Mouse (Mus musculus): ENCODE data around the gene Tefm. TPM values are rescaled to one million over a fixed set of nuclear protein-coding genes. Genes with fewer than 3 reads are reported as not detected.
A peak's percentile ranks its signal among the peaks of the same experiment; 100 is the strongest.
"Not testable (repeated sequence)": the region's sequence is repeated elsewhere in the genome, so short reads cannot be mapped to it uniquely, and the experiment has no call there.

Tefm gene
- total RNA-seq (2021) = 10 to 100 TPM; 24.4 to 28.7 TPM
- polyA plus RNA-seq (2012; rRNA removed) = 14.7 and 21.3 TPM in 2 replicates
- long read RNA-seq, transcript Tefm-201 (4 exons, 1,309 nt) = major isoform, 14 of 28 reads
- long read RNA-seq, partial matches to known transcripts = 6 of 28 reads
- long read RNA-seq, other reads (novel, unspliced or antisense) = 8 of 28 reads

- no peaks in the 10 kb centered on the region for H3K27me3 ChIP-seq (ENCODE audit: control insufficient read depth, insufficient read depth, low read length)
- H3K4me3 ChIP-seq = peak within 1 kb of the TSS; percentile 76
- no peaks in the 10 kb centered on the region for H3K79me2 ChIP-seq (replicated peaks; ENCODE audit: control insufficient read depth, insufficient read depth, low read length)
- peak; percentile 85 to 89 for DNase-seq
- intact Hi-C loops (cut with DNase I) = loop anchor here (2.0 to 5.0 kb wide), 2 partner anchors 43 to 55 kb away; partner anchors contain the start of gene Atad5
- TF ChIP-seq POLR2A (IDR thresholded peaks at IDR 0.05; ENCODE audit: insufficient read depth, low read depth, low read length) (peak; percentile 96), EP300 (IDR thresholded peaks at IDR 0.05; ENCODE audit: insufficient read depth, low read depth, low read length) (no peak)
- H3K27ac ChIP-seq = peak within 1 kb of the TSS; percentile 91
- no peaks in the 10 kb centered on the region; the same call in 1 of the 2 replicates for H3K36me3 ChIP-seq (ENCODE audit: control insufficient read depth, insufficient read depth, low read length)
- under 1% methylated on average over 40 of the region's 40 CpGs for WGBS
- peaks cover 2% of the 10 kb centered on the region for H3K4me1 ChIP-seq (ENCODE audit: control insufficient read depth, insufficient read depth, low read length)
- peak within 1 kb of the TSS; percentile 84 for H3K9ac ChIP-seq (ENCODE audit: low read depth, low read length)
These were observed at the start of gene Tefm for GRCm38 (mm10) chr11:80141825-80142521. Gene Tefm, minus strand, starts transcription at chr11:80142175.

- Histone ChIP-seq H3K27me3 (ENCODE audit: control insufficient read depth, insufficient read depth, low read length) (no peaks in the 10 kb centered on the region), H3K4me1 (ENCODE audit: control insufficient read depth, insufficient read depth, low read length) (no peaks in the 10 kb centered on the region; the same call in 1 of the 2 replicates), H3K4me3 (no peak overlapping the region), H3K9ac (ENCODE audit: low read depth, low read length) (no peak overlapping the region), H3K79me2 (replicated peaks; ENCODE audit: control insufficient read depth, insufficient read depth, low read length) (no peaks in the 10 kb centered on the region), H3K36me3 (ENCODE audit: control insufficient read depth, insufficient read depth, low read length) (no peaks in the 10 kb centered on the region; the same call in 1 of the 2 replicates), H3K27ac (no peak overlapping the region)
- no peak for DNase-seq
- intact Hi-C loops (cut with DNase I) = no loop called here
- WGBS = 92% methylated on average over 4 of the region's 4 CpGs
- TF ChIP-seq CTCF (IDR thresholded peaks at IDR 0.05) (no peak), POLR2A (IDR thresholded peaks at IDR 0.05; ENCODE audit: insufficient read depth, low read depth, low read length) (no peak), EP300 (IDR thresholded peaks at IDR 0.05; ENCODE audit: insufficient read depth, low read depth, low read length) (no peak)
These were observed 48.3 kb upstream of the Tefm start for GRCm38 (mm10) chr11:80190280-80190679.

GRCm38 (mm10) chr11:80185441-80185976 is 43.5 kb upstream of the Tefm start:
- intact Hi-C loops (cut with DNase I) = loop anchor here (2.0 kb wide), 1 partner anchor 43 kb away; the partner anchor contains the start of gene Tefm
- not testable (repeated sequence) for H3K4me3 ChIP-seq; H3K4me1 ChIP-seq (ENCODE audit: control insufficient read depth, insufficient read depth, low read length); H3K27ac ChIP-seq; H3K36me3 ChIP-seq (ENCODE audit: control insufficient read depth, insufficient read depth, low read length); H3K9ac ChIP-seq (ENCODE audit: low read depth, low read length); DNase-seq; H3K79me2 ChIP-seq (replicated peaks; ENCODE audit: control insufficient read depth, insufficient read depth, low read length); H3K27me3 ChIP-seq (ENCODE audit: control insufficient read depth, insufficient read depth, low read length)
- 52% methylated on average over 5 of the region's 5 CpGs for WGBS

GRCm38 (mm10) chr11:80184531-80185071 is 42.6 kb upstream of the Tefm start:
- WGBS = 80% methylated on average over 6 of the region's 6 CpGs
- H3K27ac ChIP-seq = peak overlapping the region; percentile 98

GRCm38 (mm10) chr11:80183705-80184255 is 41.8 kb upstream of the Tefm start, which contains the start of gene Rnf135:
Gene Rnf135, plus strand, starts transcription at chr11:80183851.
- H3K27ac ChIP-seq = peak within 1 kb of the TSS; percentile 98
- H3K4me1 ChIP-seq (ENCODE audit: control insufficient read depth, insufficient read depth, low read length) = no peaks in the 10 kb centered on the region; the same call in none of the 2 replicates
- H3K4me3 ChIP-seq = peak within 1 kb of the TSS; percentile 99
- intact Hi-C loops (cut with DNase I) = loop anchor here (2.0 to 5.0 kb wide), 2 partner anchors 41 to 96 kb away; partner anchors contain the start of genes Atad5 and Tefm
- under 1% methylated on average over 33 of the region's 33 CpGs for WGBS
- TF ChIP-seq EP300 (IDR thresholded peaks at IDR 0.05; ENCODE audit: insufficient read depth, low read depth, low read length) (peak; percentile 90; the same call in 1 of the 2 replicates), POLR2A (IDR thresholded peaks at IDR 0.05; ENCODE audit: insufficient read depth, low read depth, low read length) (peak; percentile 96), CTCF (IDR thresholded peaks at IDR 0.05) (no peak)
- no peaks in the 10 kb centered on the region for H3K79me2 ChIP-seq (replicated peaks; ENCODE audit: control insufficient read depth, insufficient read depth, low read length)
- peak within 1 kb of the TSS; percentile 92 for H3K9ac ChIP-seq (ENCODE audit: low read depth, low read length)
- no peaks in the 10 kb centered on the region for H3K27me3 ChIP-seq (ENCODE audit: control insufficient read depth, insufficient read depth, low read length)
- peaks cover 3% of the 10 kb centered on the region; the same call in 1 of the 2 replicates for H3K36me3 ChIP-seq (ENCODE audit: control insufficient read depth, insufficient read depth, low read length)
- DNase-seq = peak; percentile 92 to 93

More at GRCm38 (mm10) chr11:80184531-80185071, 42.6 kb upstream of the Tefm start:
- Histone ChIP-seq H3K4me1 (ENCODE audit: control insufficient read depth, insufficient read depth, low read length) (no peaks in the 10 kb centered on the region; the same call in none of the 2 replicates), H3K4me3 (peak overlapping the region; percentile 99), H3K36me3 (ENCODE audit: control insufficient read depth, insufficient read depth, low read length) (peaks cover 3% of the 10 kb centered on the region; the same call in 1 of the 2 replicates), H3K9ac (ENCODE audit: low read depth, low read length) (peak overlapping the region; percentile 92; the same call in 1 of the 2 replicates), H3K27me3 (ENCODE audit: control insufficient read depth, insufficient read depth, low read length) (no peaks in the 10 kb centered on the region), H3K79me2 (replicated peaks; ENCODE audit: control insufficient read depth, insufficient read depth, low read length) (no peaks in the 10 kb centered on the region)
- intact Hi-C loops (cut with DNase I) = loop anchor here (2.0 to 5.0 kb wide), 2 partner anchors 42 to 97 kb away; partner anchors contain the start of genes Atad5 and Tefm
- TF ChIP-seq EP300 (IDR thresholded peaks at IDR 0.05; ENCODE audit: insufficient read depth, low read depth, low read length) (no peak), CTCF (IDR thresholded peaks at IDR 0.05) (no peak), POLR2A (IDR thresholded peaks at IDR 0.05; ENCODE audit: insufficient read depth, low read depth, low read length) (no peak)
- no peak for DNase-seq

Data from heart, adult 2 months (tissue).